Mouse (Mus musculus) small intestine, adult 2 months (tissue): ENCODE data around the gene Chad.

Experiments
- CTCF ChIP-seq: fragments of 200-500 bp; IDR thresholded peaks from 2 replicates; pipeline ENCODE4 v1.5.1; 2012; ENCODE audit warnings: low read depth, mild to moderate bottlenecking, control low read depth, inconsistent platforms, low read length, moderate library complexity, mixed read lengths; ENCODE audit not compliant: insufficient replicate concordance, insufficient read length; ENCODE audit errors: extremely low read depth
- POLR2A ChIP-seq: fragments of 200-500 bp; IDR thresholded peaks from 2 replicates; pipeline ENCODE4 v1.6.1; 2012; ENCODE audit warnings: low read depth, mild to moderate bottlenecking, control low read depth, inconsistent platforms, low read length, moderate library complexity

- no peak for TF ChIP-seq CTCF
- TF ChIP-seq POLR2A: no peak
These were observed 43.5 kb upstream of the Chad start, which contains the start of gene Mycbpap for GRCm38 (mm10) chr11:94521219-94521843.
